Mouse (Mus musculus) spleen, adult 2 months (tissue): ENCODE data around the gene Olfr524.

Source experiments
- CTCF ChIP-seq: fragments of 200-500 bp; IDR thresholded peaks from 2 replicates; pipeline ENCODE4 v1.5.1; 2011; ENCODE audit warnings: mild to moderate bottlenecking, inconsistent platforms; ENCODE audit not compliant: insufficient read depth, insufficient read length, insufficient replicate concordance; ENCODE audit errors: extremely low read depth
- POLR2A ChIP-seq: fragments of 200-500 bp; IDR thresholded peaks from 2 replicates; pipeline ENCODE4 v1.6.1; 2011; ENCODE audit warnings: low read depth, low read length, inconsistent platforms

DNA sequence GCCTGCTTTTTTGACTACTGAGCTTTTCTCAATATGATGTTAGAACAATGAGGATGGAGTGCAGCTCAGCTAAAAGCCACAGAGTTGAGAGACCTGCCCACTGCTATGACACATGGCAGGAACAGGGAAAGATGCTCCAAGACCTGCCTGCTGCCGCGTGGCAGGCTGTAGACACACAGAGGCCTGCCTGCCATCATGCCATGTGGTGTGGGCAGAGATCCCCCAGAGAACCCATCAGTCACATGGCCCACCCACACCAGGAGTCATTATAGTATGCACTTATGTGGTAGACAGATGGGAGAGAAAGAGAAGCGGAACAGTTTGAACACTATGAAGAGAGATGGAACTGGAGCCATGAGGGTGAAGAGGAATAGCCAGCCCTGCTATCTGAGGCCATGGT is 27.9 kb upstream of the Olfr524 start:
- TF ChIP-seq CTCF (no peak), POLR2A (no peak)
